Mouse (Mus musculus) frontal cortex, postnatal 25 days (tissue): ENCODE data around the gene Rps27l.

Experiments used
- DNase-seq, 2 experiments: peaks; one replicate each; pipeline ENCODE4 v3.0.0; 2022; ENCODE audit warnings: low spot score in 2 of 2

Rps27l gene

DNA sequence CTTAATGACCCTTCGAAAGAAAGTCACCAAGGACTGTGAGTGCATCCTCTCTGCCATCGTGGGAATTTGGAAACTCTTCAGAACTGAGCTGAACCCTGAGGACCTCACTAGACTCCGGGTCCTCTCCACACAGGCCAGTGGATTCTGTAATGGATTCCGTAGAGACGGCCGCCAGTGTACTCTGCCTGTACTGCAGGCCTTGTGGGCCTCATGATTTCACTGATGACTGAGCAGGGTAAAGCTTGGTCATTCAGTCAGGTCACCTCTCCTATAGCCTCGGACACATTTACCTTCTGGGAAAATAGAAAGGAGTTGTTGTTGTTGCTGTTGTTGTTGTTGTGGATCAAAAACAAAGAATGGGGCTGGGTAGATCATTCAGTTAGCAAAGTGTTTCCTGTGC lies 36.2 kb downstream of the Rps27l start:
- no peak for DNase-seq

DNA sequence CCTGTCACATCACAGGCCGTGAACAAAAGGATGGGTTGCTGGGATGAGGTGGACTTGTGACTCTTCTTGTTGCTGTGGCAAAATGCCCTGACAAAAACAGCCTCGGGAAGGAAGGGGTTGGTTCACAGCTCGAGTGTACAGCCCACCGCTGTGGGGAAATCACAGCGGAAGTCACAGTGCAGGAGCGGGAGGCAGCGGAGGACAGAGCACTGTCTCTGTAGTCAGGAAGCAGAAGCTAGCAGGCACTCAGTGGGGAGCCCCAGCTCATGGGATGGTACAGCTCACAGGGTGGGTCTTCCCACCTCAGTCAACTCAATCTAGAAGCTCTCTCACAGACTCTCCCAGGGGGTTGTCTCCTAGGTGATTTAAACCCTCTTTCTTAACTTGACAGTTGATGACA lies 39.5 kb downstream of the Rps27l start:
- DNase-seq = no peak

DNA sequence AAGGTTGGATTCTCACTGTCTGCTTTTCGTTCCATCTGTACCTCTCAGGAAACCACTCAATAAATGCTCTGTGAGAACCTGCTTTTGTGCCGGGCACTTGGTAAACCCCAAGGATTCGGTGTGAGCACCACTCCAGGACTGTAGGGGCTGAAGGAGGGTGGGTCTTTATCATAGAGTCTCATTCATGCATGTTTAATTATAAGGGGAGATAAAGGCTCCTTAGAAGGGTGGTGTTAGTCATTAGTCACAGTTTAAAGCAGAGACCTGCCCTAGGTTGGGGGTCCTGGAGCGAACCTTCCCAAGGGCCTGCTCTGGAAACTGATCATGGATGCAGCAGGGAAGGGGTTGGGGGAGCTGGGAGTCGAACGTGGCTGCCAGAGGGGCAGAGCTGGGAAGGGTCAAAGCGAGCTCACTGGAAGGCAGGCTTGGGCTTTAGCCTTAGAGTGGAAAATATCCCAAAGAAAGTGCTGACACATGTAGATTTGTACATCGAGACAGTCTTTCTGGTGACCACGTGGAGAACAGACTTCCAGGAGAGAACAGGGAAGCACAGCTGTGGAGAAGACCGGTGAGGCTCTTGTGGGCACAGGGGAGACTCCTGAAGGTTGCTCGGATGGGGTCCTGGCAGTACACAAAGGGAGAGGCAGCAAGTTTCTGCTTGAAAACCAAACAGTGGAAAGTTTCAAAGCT lies 42.5 kb downstream of the Rps27l start:
- DNase-seq = no peak

DNA sequence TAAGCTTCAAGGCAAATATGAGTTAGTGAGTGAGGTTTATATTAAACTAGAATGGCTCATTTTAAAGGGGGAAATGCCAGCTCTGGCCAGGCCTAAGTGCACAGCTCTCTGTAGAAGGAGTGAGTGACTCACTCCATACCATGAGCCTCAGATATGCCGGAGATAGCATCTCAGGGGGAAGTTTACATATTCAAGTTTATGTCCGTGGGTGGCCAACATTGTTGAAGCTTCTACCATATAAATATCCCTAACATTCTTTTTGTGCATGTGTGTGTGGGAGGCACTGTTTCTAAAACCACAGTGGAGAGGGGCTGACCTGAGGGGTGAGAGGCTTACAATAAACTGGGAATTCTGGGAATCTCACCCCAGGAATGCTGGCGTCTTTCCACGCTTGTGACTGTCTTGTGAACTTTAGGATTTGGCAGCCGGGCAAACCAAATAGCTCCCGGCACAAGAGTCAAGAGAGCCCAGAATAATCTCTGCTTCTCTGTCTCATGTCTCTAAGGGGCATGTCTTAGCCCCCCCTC lies 43.1 kb downstream of the Rps27l start:
- no peak for DNase-seq

DNA sequence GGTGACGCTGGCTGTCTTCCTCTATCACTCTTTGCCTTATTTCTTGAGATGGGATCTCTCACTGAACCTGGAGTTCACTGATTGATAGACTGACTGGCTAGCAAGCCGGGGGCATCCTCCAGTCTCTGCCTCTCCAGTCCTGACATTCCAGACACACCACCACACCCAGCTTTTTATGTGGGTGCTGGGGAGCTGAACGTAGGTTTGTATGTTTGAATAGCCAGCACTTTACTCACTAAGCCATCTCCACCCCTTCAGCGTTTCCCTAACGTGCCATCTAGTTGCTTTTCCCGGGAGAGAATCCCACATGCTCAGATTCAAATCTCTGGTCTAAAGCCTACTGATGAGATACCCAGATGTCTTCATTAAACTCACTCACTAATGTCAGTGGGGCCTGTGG lies 43.7 kb downstream of the Rps27l start:
- no peak for DNase-seq

DNA sequence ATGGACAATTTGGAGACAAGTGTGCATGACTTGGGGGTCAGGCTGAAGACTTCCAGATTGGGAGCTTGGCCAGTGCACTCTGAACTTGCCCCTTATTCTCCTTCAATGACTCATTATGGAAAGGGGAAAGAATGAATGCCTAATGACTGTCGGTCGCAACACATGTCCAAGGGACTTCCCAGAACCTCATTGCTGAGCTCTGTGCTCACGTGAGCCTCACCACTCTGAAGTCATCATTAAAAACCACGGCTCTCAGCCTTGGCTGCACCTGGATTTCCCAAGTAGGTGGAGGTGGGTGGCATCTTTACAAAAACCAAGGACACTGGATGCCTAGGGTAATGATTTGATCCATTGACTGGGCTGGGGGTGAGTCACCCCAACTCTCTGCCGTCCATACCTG lies 44.2 kb downstream of the Rps27l start:
- DNase-seq = no peak

DNA sequence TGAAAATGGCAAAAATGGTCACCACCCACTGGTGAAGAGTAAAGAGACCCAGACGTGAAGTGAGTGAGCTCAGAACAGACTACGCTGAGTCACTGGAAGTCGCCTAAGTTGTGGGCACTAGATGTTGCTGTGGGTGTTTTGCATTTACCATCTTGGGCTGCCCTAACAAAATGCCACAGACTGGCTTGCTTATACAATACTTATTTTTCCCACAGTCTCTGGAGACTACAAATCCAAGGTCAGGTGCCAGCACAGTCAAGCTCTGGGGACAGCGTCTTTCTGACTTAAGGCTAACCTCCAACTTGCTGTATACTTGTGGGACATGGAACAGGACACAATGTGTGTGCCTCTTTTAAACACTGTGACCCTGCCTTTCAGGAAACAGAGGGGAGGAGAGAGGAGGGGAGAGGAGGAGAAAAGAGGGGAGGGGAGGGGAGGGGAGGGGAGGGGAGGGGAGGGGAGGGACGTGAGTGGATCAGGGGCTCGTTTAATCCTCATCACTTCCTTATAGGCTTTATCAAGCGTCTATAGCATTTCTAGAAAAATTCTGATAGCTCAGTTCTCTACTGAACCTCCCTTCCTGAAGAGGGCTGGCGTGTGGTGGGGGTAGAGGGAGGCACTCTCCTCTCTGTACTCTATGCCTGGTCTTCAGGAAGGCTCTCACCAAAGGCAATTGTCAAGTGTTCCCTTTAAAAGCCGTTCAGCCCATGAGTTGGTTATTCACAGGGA lies 45.3 kb downstream of the Rps27l start:
- no peak for DNase-seq

DNA sequence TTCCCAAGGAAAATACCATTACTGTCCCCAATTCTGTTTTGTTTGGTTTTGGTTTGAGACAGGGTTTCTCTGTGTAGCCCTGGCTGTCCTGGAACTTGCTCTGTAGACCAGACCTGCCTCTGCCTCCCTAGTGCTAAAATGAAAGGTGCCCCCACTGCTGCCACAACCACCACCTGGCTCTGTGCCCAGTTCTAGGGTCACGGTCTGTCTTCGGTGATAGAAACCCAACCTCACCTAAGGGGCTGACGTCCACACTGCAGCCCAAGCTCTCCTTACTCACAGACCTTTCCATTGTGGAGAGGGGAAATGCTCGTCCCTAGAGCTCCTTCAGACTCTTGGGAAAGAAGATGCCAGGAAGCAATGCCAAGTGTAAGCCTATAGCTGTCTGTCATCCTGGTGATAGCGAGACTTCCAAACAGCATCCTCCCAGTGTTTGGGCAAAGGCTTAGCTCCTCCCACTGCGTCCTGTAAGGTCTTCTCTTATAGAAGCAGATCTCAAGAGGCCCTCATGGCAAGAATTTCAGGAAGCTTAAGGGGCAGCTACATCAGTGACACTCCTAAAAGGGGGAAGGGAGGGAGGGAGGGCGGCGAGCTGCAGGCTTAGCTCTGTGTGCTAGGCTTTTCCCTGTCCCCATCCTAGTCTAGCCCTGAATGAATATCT lies 46.0 kb downstream of the Rps27l start:
- DNase-seq = no peak
